Mouse (Mus musculus) forebrain, embryonic 12.5 days (tissue): ENCODE results near the gene Acoxl. TPM values are rescaled to one million over a fixed set of nuclear protein-coding genes. Genes with fewer than 3 reads are reported as not detected.

ENCODE experiments used
- ATAC-seq: fragments of 200-750 bp; cut with Nextera tagmentation; 2 replicates; pipeline ENCODE4 v1.8.0; 2017; ENCODE audit warnings: moderate TSS enrichment; ENCODE audit not compliant: low FRiP score
- H3K27ac ChIP-seq: fragments of 300-500 bp; sonication (generic); 2 replicates; pipeline ENCODE4 v1.5.1; 2016; ENCODE audit warnings: mild to moderate bottlenecking
- H3K27me3 ChIP-seq: fragments of 300-500 bp; sonication (generic); 2 replicates; pipeline ENCODE4 v1.6.1; 2016; ENCODE audit warnings: mild to moderate bottlenecking
- H3K36me3 ChIP-seq: fragments of 300-500 bp; sonication (generic); replicated peaks from 2 replicates; pipeline ENCODE4 v1.6.1; 2016; ENCODE audit warnings: mild to moderate bottlenecking
- H3K4me1 ChIP-seq: fragments of 300-500 bp; sonication (generic); 2 replicates; pipeline ENCODE4 v1.6.1; 2016
- H3K4me2 ChIP-seq: fragments of 300-500 bp; sonication (generic); 2 replicates; pipeline ENCODE4 v1.6.1; 2016; ENCODE audit warnings: mild to moderate bottlenecking, moderate library complexity
- H3K4me3 ChIP-seq: fragments of 300-500 bp; sonication (generic); replicated peaks from 2 replicates; pipeline ENCODE4 v1.5.1; 2016; ENCODE audit warnings: mild to moderate bottlenecking
- H3K9ac ChIP-seq: fragments of 300-500 bp; sonication (generic); 2 replicates; pipeline ENCODE4 v1.6.1; 2016; ENCODE audit warnings: mild to moderate bottlenecking
- H3K9me3 ChIP-seq: fragments of 300-500 bp; sonication (generic); 2 replicates; pipeline ENCODE4 v1.6.1; 2016
- WGBS: fragments of 180-500 bp; shearing (Covaris S2); methylation state at CpG from one replicate; pipeline ENCODE4 v1.1.7; 2016; 5-methylcytosine and 5-hydroxymethylcytosine counted together
- polyA plus RNA-seq: library from polyadenylated mRNA; unstranded; fragments of >200 nt; fragmentation: Nextera tagmentation; extraction: Ambion mirVana; gene quantifications from 2 replicates; pipeline ENCODE4 v1.2.1, GENCODE M21; 2016

Acoxl gene
- polyA plus RNA-seq, 1 experiment from 2014 or later: 0.11 TPM

DNA sequence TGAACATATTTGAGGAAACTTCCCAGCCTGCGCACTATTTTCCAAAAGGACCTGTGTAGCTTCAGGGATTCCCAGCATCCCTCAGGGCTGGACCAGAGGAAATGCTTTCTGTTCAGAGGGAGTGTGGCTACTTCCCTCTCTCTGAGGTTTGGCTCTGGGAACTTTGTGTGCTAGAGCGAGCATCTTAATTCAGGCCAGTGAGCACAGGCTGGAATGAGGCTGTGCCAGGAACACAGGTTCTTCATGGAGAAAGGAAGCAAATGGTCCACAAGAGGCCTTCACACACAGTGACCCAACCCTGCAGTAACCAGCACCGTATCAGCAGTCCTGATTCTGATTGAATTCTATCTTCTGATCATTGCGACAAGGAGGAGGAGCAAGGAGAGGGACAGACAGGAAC lies 238.3 kb downstream of the Acoxl start:
- 78% methylated on average over 4 of the region's 4 CpGs for WGBS
- Histone ChIP-seq H3K4me1 (no peaks in the 10 kb centered on the region), H3K9me3 (no peaks in the 10 kb centered on the region)

GRCm38 (mm10) chr2:128078859-128079258 lies 240.2 kb downstream of the Acoxl start:
- H3K9ac ChIP-seq: no peak overlapping the region
- H3K27ac ChIP-seq: no peak overlapping the region
- 48% methylated on average over 5 of the region's 5 CpGs for WGBS
- no peaks in the 10 kb centered on the region for H3K9me3 ChIP-seq
- no peak for ATAC-seq
- H3K4me1 ChIP-seq: no peaks in the 10 kb centered on the region
- no peak overlapping the region for H3K4me2 ChIP-seq
- H3K27me3 ChIP-seq: peaks cover 5% of the 10 kb centered on the region; the same call in 1 of the 2 replicates
- H3K4me3 ChIP-seq: no peak overlapping the region
- no peaks in the 10 kb centered on the region for H3K36me3 ChIP-seq

More for the DNA sequence above, 238.3 kb downstream of the Acoxl start:
- no peak overlapping the region for H3K4me3 ChIP-seq
- H3K27ac ChIP-seq: no peak overlapping the region
- no peak overlapping the region for H3K4me2 ChIP-seq
- ATAC-seq: no peak
- no peaks in the 10 kb centered on the region for H3K36me3 ChIP-seq
- H3K27me3 ChIP-seq: peaks cover 5% of the 10 kb centered on the region; the same call in 1 of the 2 replicates
- H3K9ac ChIP-seq: no peak overlapping the region

- Histone ChIP-seq H3K9ac (no peak overlapping the region), H3K9me3 (no peaks in the 10 kb centered on the region), H3K27me3 (peaks cover 5% of the 10 kb centered on the region; the same call in 1 of the 2 replicates), H3K4me2 (no peak overlapping the region), H3K36me3 (no peaks in the 10 kb centered on the region), H3K27ac (no peak overlapping the region), H3K4me3 (no peak overlapping the region), H3K4me1 (no peaks in the 10 kb centered on the region)
- 51% methylated on average over 6 of the region's 6 CpGs for WGBS
- no peak for ATAC-seq
Observed at GRCm38 (mm10) chr2:128079316-128079715, 240.6 kb downstream of the Acoxl start.

- H3K27me3 ChIP-seq: peaks cover 2% of the 10 kb centered on the region; the same call in 1 of the 2 replicates
- H3K27ac ChIP-seq: no peak overlapping the region
- no peak overlapping the region for H3K9ac ChIP-seq
- no peak for ATAC-seq
- no peaks in the 10 kb centered on the region for H3K4me1 ChIP-seq
- H3K4me2 ChIP-seq: no peak overlapping the region
- WGBS: 55% methylated on average over 3 of the region's 3 CpGs
- H3K9me3 ChIP-seq: no peaks in the 10 kb centered on the region
- H3K4me3 ChIP-seq: no peak overlapping the region
- no peaks in the 10 kb centered on the region for H3K36me3 ChIP-seq
Observed at GRCm38 (mm10) chr2:128083844-128084243, 245.2 kb downstream of the Acoxl start.

- Histone ChIP-seq H3K9ac (no peak overlapping the region), H3K27ac (no peak overlapping the region), H3K9me3 (no peaks in the 10 kb centered on the region), H3K27me3 (no peaks in the 10 kb centered on the region), H3K36me3 (no peaks in the 10 kb centered on the region), H3K4me1 (no peaks in the 10 kb centered on the region), H3K4me2 (no peak overlapping the region), H3K4me3 (no peak overlapping the region)
- 93% methylated on average over 5 of the region's 5 CpGs for WGBS
- no peak for ATAC-seq
Observed at GRCm38 (mm10) chr2:128084607-128085006, 245.9 kb downstream of the Acoxl start.

- Histone ChIP-seq H3K9ac (no peak overlapping the region), H3K4me2 (no peak overlapping the region), H3K4me1 (no peaks in the 10 kb centered on the region), H3K4me3 (no peak overlapping the region), H3K27me3 (no peaks in the 10 kb centered on the region), H3K9me3 (no peaks in the 10 kb centered on the region), H3K27ac (no peak overlapping the region), H3K36me3 (no peaks in the 10 kb centered on the region)
- 93% methylated on average over 1 of the region's 1 CpGs for WGBS
- ATAC-seq: no peak
Observed at GRCm38 (mm10) chr2:128085481-128085880, 246.8 kb downstream of the Acoxl start.

DNA sequence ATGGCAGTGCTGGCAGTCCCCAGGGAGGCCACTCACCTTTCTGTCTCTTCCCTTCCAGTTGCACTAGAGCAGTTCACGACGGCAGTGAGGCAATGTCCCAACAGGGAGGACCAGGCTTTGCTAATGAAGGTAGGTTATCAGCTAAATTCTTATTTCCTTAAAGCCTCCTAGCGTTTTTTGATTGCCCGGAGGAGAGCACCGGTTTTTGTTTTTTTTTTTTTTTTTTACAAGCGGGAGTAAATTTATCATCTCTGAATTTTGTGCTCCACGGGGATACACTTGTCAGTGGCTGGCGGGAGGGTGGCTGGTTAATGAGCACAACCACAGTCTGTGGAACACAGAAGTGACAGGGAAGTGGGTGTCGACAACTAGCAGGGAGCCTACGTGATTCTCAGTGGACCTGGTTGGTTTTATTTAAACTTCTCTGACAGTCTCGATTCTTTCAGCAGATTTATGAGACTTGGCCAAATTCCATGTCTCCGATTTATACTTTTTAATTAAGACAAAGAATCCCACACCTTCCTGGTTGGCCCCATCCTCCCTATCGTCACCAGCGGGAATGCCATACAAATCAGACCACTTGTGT lies 247.7 kb downstream of the Acoxl start:
- Histone ChIP-seq H3K9ac (no peak overlapping the region), H3K27me3 (no peaks in the 10 kb centered on the region), H3K27ac (no peak overlapping the region), H3K4me2 (no peak overlapping the region), H3K4me1 (peaks cover 1% of the 10 kb centered on the region), H3K9me3 (no peaks in the 10 kb centered on the region), H3K4me3 (no peak overlapping the region), H3K36me3 (no peaks in the 10 kb centered on the region)
- no peak for ATAC-seq
- 83% methylated on average over 14 of the region's 14 CpGs for WGBS

DNA sequence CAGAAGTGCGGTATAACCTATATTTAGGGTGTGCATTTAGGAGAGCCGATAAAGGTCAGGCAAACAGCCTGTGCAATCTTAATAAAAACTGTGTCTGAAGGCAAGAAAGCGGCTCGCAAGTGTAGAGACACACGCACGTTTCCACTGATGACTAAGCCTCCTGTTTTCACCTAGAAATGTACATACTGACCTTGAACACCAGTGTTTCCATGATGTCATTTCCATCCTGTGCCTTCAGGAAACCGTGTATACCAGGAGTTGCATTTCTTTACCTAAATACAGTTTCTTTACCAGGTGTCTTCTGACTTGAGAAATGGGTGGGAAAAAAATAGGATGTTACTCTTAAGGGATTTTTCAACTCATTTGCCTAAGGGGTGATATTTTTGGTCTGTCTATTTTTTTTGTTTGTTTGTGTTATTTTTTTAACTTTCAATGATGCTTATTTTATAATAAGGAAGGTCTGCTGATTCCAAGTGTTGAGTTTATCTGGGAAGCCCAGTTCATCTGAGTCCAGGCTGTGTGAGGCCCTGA lies 248.4 kb downstream of the Acoxl start:
- no peak overlapping the region for H3K4me2 ChIP-seq
- no peak overlapping the region for H3K27ac ChIP-seq
- H3K4me1 ChIP-seq: peaks cover 8% of the 10 kb centered on the region
- H3K36me3 ChIP-seq: no peaks in the 10 kb centered on the region
- ATAC-seq: no peak
- no peak overlapping the region for H3K4me3 ChIP-seq
- no peak overlapping the region for H3K9ac ChIP-seq
- H3K27me3 ChIP-seq: no peaks in the 10 kb centered on the region
- H3K9me3 ChIP-seq: no peaks in the 10 kb centered on the region
- WGBS: 89% methylated on average over 7 of the region's 7 CpGs

- no peaks in the 10 kb centered on the region for H3K36me3 ChIP-seq
- ATAC-seq: no peak
Observed at GRCm38 (mm10) chr2:128087798-128088545, 249.3 kb downstream of the Acoxl start.

DNA sequence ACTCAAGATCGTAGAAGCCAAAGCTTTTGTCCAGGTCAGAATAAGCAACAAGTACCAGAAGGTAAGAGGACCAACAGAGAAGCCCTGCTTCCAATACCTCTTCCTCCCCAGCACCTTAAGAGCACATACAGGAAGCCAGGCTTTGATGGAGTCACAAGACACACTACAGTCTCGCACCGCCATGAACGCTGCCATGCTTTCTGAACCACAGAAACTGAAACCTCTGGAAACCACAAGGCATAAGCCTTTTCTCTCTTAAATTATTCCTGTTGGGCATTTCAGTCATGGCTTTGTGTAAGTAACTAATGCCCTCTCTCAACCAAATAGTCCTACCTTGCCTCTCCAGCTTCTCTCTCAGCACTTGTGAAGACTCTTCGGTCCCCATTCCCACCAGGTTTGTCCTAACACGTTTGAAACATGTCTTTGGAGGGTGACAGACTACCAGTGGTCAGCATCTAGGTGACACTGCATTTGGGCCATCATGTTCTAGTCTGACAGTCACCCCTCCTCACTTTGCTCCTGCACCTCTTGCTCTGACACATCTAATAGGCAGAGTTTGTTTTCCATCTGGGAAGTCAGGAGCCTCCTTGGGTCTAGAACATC lies 251.7 kb downstream of the Acoxl start:
- H3K27me3 ChIP-seq: no peaks in the 10 kb centered on the region
- no peak overlapping the region for H3K4me3 ChIP-seq
- no peak overlapping the region for H3K9ac ChIP-seq
- no peaks in the 10 kb centered on the region for H3K36me3 ChIP-seq
- no peaks in the 10 kb centered on the region for H3K9me3 ChIP-seq
- no peak overlapping the region for H3K27ac ChIP-seq
- ATAC-seq: no peak
- peaks cover 14% of the 10 kb centered on the region for H3K4me1 ChIP-seq
- WGBS: 92% methylated on average over 6 of the region's 6 CpGs
- no peak overlapping the region for H3K4me2 ChIP-seq

More at GRCm38 (mm10) chr2:128087798-128088545, 249.3 kb downstream of the Acoxl start:
- no peak overlapping the region for H3K9ac ChIP-seq
- H3K27ac ChIP-seq: no peak overlapping the region
- no peak overlapping the region for H3K4me3 ChIP-seq
- H3K4me2 ChIP-seq: no peak overlapping the region
- no peaks in the 10 kb centered on the region for H3K27me3 ChIP-seq
- H3K9me3 ChIP-seq: no peaks in the 10 kb centered on the region
- peaks cover 14% of the 10 kb centered on the region for H3K4me1 ChIP-seq
- WGBS: 87% methylated on average over 8 of the region's 8 CpGs

- 0 out of 2 replicates have a peak overlapping the region, but pooled peaks have one; percentile 3 for H3K27ac ChIP-seq
- H3K4me3 ChIP-seq: no peak overlapping the region
- peaks cover 14% of the 10 kb centered on the region for H3K4me1 ChIP-seq
- H3K9me3 ChIP-seq: no peaks in the 10 kb centered on the region
- H3K4me2 ChIP-seq: no peak overlapping the region
- peak; percentile 68 for ATAC-seq
- WGBS: 38% methylated on average over 11 of the region's 11 CpGs
- H3K9ac ChIP-seq: no peak overlapping the region
- H3K36me3 ChIP-seq: no peaks in the 10 kb centered on the region
- H3K27me3 ChIP-seq: no peaks in the 10 kb centered on the region
Observed at GRCm38 (mm10) chr2:128091431-128092369, 253.0 kb downstream of the Acoxl start.
